Mouse (Mus musculus): ENCODE data around the gene Bckdha.

GRCm38 (mm10) chr7:25625594-25626250 lies 33.1 kb downstream of the Bckdha start:
- no peak for TF ChIP-seq POLR2A (IDR thresholded peaks at IDR 0.05; ENCODE audit: borderline replicate concordance, extremely low read depth, low read depth, low read length)
- peak; percentile 46; the same call in 1 of the 2 replicates for TF ChIP-seq CTCF (IDR thresholded peaks at IDR 0.05; ENCODE audit: insufficient read depth, low read length)
